In the genomic region with DNA sequence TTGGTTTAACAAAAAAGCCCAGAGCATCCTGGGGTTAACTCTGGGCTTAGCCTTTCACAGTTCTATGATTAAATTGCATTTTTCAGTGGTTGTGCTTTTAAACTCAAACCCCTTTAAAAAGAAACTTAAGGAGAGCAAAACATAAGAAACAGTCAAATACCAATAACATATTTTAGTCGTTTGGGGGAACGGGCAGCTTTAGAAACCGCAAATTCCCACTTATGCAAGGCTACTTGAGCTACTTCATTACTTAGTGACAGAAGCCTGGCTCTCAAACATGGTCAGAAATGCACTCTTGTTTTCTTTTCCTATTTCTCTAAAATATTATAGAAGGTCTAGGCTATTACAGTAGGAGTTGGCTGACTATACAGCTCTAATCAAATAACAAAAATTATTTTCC, we compare ENCODE assay signal across 21 mouse cellular contexts.
"Had no signal": no experiment of that assay in that cellular context is flagged by ENCODE, and none has a peak within 500 bp of the region (broad histone marks: within the 10 kb centered on the region; RNA-seq: fewer than 3 reads in every experiment).

No protein-coding gene starts in this region.

- H3K27me3 ChIP-seq: kidney, embryonic 15.5 days; limb, embryonic 13.5 days; liver, embryonic 12.5 days; liver, embryonic 15.5 days; neural tube, embryonic 12.5 days; neural tube, embryonic 15.5 days; stomach, embryonic 15.5 days had no signal

- H3K4me1 ChIP-seq: limb, embryonic 10.5 days; liver, embryonic 15.5 days; neural tube, embryonic 12.5 days; neural tube, embryonic 15.5 days; stomach, embryonic 15.5 days had no signal

- H3K4me3 ChIP-seq: kidney, embryonic 15.5 days; layer of hippocampus, adult 2 months; limb, embryonic 10.5 days; limb, embryonic 13.5 days; liver, embryonic 12.5 days; liver, embryonic 15.5 days; neural tube, embryonic 12.5 days; neural tube, embryonic 15.5 days; stomach, embryonic 15.5 days had no signal

- H3K36me3 ChIP-seq: kidney, embryonic 15.5 days; limb, embryonic 10.5 days; limb, embryonic 13.5 days; liver, embryonic 12.5 days; liver, embryonic 15.5 days; neural tube, embryonic 12.5 days; neural tube, embryonic 15.5 days; stomach, embryonic 15.5 days had no signal

- H3K9ac ChIP-seq: kidney, embryonic 15.5 days; limb, embryonic 13.5 days; liver, embryonic 12.5 days; liver, embryonic 15.5 days; neural tube, embryonic 12.5 days; neural tube, embryonic 15.5 days; stomach, embryonic 15.5 days had no signal

- H3K9me3 ChIP-seq: kidney, embryonic 15.5 days; limb, embryonic 10.5 days; limb, embryonic 13.5 days; liver, embryonic 12.5 days; liver, embryonic 15.5 days; neural tube, embryonic 12.5 days; neural tube, embryonic 15.5 days; stomach, embryonic 15.5 days had no signal

- ATAC-seq: liver, embryonic 12.5 days had no signal

- H3K27ac ChIP-seq: kidney, embryonic 15.5 days; layer of hippocampus, adult 2 months; limb, embryonic 10.5 days; limb, embryonic 13.5 days; liver, embryonic 12.5 days; liver, embryonic 15.5 days; neural tube, embryonic 12.5 days; neural tube, embryonic 15.5 days; stomach, embryonic 15.5 days had no signal

- DNase-seq: kidney, adult 11 months; kidney, adult 8-10 months; kidney, postnatal 25 days; layer of hippocampus, adult 9-11 months; liver; lung, postnatal 4 days; midbrain, embryonic 14.5 days; right cerebral cortex, adult 18-20 months; right cerebral cortex, postnatal 14 days; right cerebral cortex, postnatal 4 days; thymus, postnatal 25 days had no signal

- H3K4me2 ChIP-seq: kidney, embryonic 15.5 days; limb, embryonic 13.5 days; liver, embryonic 12.5 days; liver, embryonic 15.5 days; midbrain, embryonic 11.5 days; neural tube, embryonic 12.5 days; neural tube, embryonic 15.5 days; stomach, embryonic 15.5 days had no signal
